Mouse (Mus musculus) erythroblast, embryonic 14.5 days (primary cell): ENCODE measurements around the gene Scaper. TPM values are rescaled to one million over a fixed set of nuclear protein-coding genes. Genes with fewer than 3 reads are reported as not detected.

Experiments used
- H3K27me3 ChIP-seq: 2 replicates; pipeline ENCODE4 v1.6.1; 2012; ENCODE audit warnings: inconsistent platforms; ENCODE audit not compliant: control insufficient read depth
- H3K36me3 ChIP-seq: 2 replicates; pipeline ENCODE4 v1.6.1; 2012; ENCODE audit warnings: mild to moderate bottlenecking, inconsistent platforms; ENCODE audit not compliant: control insufficient read depth
- H3K4me1 ChIP-seq: 2 replicates; pipeline ENCODE4 v1.6.1; 2012; ENCODE audit warnings: inconsistent platforms; ENCODE audit not compliant: control insufficient read depth
- H3K4me3 ChIP-seq: replicated peaks from 2 replicates; pipeline ENCODE3; 2012; ENCODE audit warnings: moderate library complexity, mild to moderate bottlenecking, inconsistent platforms
- H3K9me3 ChIP-seq: 2 replicates; pipeline ENCODE4 v1.6.1; 2012; ENCODE audit warnings: low read length, inconsistent platforms, mixed read lengths; ENCODE audit not compliant: control insufficient read depth
- GATA1 ChIP-seq: IDR thresholded peaks from 2 replicates; pipeline ENCODE4 v1.6.1; 2012; ENCODE audit warnings: low read length, inconsistent platforms, mixed read lengths
- TAL1 ChIP-seq: IDR thresholded peaks from 3 replicates; pipeline ENCODE4 v1.6.1; 2012; ENCODE audit warnings: low read length, inconsistent platforms, mixed read lengths
- polyA plus RNA-seq: library from polyadenylated mRNA; stranded (reverse); fragments of >175 nt; gene quantifications from 2 replicates; pipeline ENCODE4 v1.2.3, GENCODE M21; 2012

Scaper gene
- polyA plus RNA-seq, 1 experiment: 0.01 TPM

DNA sequence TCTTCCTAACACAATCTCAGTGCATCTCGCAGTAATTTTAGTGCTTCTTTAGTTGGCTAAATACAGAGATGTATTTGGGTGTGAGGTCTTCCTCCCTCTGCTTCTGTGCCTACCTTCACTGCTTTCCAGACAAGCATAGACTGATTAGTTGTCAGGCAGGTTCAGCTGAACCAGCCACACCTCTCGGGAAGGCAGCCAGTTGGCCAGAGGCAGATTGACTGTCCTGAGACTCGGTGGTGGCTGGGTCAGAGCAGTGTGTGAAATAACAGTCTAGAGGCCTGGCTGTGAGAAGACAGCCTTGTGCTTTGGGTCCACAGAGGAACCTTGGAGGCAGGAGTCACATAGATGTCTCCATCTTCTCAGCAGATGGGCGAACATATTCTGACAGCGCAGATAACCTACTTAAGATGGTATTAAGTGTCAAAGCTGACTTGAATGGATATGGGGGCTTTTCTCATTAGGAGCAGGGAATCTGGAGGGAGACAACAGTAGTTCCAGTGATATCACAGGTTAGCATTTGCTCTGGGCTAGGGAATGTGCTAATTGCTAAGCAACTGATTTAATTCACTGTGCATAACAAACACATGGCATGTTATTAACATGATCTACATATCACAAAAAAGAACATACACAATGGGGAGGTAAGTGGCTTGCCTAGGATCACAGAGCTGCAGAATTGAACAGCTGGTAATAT, 369.3 kb downstream of the Scaper start:
- no peaks in the 10 kb centered on the region for H3K27me3 ChIP-seq
- H3K9me3 ChIP-seq: no peaks in the 10 kb centered on the region
- TF ChIP-seq TAL1: no peak
- no peak for TF ChIP-seq GATA1
- no peaks in the 10 kb centered on the region for H3K4me1 ChIP-seq
- no peak overlapping the region for H3K4me3 ChIP-seq
- no peaks in the 10 kb centered on the region for H3K36me3 ChIP-seq

DNA sequence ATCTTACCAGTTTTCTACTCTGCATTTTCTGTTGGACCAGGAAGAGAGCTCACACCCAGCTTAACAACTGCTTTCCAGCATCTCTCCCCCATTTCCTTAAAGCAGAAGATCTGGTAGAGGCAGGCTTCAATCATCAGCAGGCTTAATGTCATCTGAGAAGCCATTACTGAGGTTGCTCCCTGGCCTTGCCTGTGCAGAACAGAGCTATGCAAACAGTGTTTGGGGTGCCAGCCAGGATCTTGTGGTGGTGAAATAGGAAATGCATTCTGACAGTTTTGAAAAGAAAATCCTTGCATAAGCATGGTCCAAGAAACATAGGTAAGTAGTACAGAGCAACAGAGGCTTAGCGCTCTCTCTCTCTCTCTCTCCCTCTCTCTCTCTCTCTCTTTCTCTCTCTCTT, 377.0 kb downstream of the Scaper start:
- TF ChIP-seq GATA1: no peak
- TF ChIP-seq TAL1: no peak
- no peaks in the 10 kb centered on the region for H3K27me3 ChIP-seq
- no peaks in the 10 kb centered on the region for H3K36me3 ChIP-seq

DNA sequence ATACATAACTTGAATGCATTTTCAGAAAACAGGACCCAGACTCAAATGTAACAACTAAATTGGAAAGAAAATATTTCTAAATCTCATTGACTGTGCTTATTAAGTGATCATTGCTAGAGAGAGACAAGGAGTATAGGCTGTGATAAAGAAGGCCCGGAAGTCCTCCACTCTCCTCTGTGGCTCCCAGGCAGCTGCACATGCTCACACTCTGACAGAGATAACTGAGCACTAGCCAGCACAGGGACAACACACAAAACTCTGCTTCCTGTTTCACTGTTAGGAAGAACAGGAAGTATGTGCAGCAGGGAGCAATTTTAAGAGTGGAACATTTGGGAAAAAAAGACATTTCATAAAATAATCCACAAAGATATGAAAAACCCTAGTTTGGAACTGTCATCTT, 382.9 kb downstream of the Scaper start:
- Histone ChIP-seq H3K4me3 (no peak overlapping the region), H3K36me3 (no peaks in the 10 kb centered on the region), H3K9me3 (no peaks in the 10 kb centered on the region), H3K27me3 (peaks cover 2% of the 10 kb centered on the region), H3K4me1 (no peaks in the 10 kb centered on the region)
- TF ChIP-seq GATA1 (no peak), TAL1 (no peak)

More for the DNA sequence above, 377.0 kb downstream of the Scaper start:
- Histone ChIP-seq H3K4me3 (no peak overlapping the region), H3K9me3 (no peaks in the 10 kb centered on the region), H3K4me1 (no peaks in the 10 kb centered on the region)

DNA sequence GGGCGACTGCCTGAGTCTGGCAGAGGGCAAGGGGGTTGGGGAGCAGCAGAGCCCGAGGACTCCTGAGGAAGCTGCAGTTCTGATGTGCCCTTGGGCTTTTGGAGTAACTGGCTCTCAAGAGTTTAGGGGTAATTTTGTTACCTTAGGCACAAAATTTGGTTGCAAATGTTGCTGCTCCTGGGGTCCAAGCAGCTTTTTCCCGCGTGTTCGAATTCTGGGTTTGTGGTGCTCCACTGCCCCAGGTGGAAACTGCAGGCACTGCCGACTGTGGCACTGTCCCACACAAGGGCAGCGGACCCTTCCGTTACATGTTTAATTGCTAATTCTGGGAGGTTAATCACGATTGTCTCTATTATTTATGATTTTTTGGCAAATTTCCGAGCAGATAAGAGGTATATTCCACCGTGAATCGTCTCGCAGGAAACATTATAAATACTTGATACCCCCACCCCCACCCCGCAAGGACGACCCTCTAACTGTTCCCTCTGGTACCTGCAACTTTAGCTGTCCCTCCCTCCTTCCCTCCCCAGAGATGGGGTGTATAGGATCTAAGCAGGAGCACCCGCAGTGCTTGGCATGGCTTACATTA, 388.5 kb downstream of the Scaper start:
- Histone ChIP-seq H3K36me3 (no peaks in the 10 kb centered on the region), H3K4me1 (peaks cover 10% of the 10 kb centered on the region), H3K9me3 (peaks cover 20% of the 10 kb centered on the region), H3K27me3 (peaks cover 58% of the 10 kb centered on the region), H3K4me3 (no peak overlapping the region)
- TF ChIP-seq TAL1 (no peak), GATA1 (no peak)

DNA sequence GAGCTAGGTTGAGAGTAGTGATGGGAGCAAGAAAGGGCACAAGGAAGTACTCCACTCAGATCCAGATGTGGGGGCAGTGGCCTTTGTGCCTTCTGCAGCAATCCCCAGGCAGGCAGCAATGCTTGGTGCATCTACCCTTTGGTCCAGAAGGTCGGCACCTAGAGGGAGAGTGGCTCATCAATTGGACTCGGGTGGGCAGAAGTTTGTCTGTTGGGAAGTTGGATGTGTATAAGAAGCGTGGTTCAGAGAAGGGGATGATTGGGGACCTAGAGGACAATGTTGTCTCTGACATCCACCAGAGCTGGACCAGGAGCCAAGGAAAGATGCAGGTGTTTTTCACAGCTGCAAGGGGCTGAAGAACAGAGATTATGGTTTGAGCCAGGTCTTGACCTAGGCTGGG, 389.0 kb downstream of the Scaper start:
- peaks cover 10% of the 10 kb centered on the region for H3K4me1 ChIP-seq
- H3K36me3 ChIP-seq: no peaks in the 10 kb centered on the region
- H3K4me3 ChIP-seq: no peak overlapping the region
- H3K9me3 ChIP-seq: peaks cover 24% of the 10 kb centered on the region
- no peak for TF ChIP-seq TAL1
- TF ChIP-seq GATA1: no peak
- peaks cover 63% of the 10 kb centered on the region for H3K27me3 ChIP-seq

DNA sequence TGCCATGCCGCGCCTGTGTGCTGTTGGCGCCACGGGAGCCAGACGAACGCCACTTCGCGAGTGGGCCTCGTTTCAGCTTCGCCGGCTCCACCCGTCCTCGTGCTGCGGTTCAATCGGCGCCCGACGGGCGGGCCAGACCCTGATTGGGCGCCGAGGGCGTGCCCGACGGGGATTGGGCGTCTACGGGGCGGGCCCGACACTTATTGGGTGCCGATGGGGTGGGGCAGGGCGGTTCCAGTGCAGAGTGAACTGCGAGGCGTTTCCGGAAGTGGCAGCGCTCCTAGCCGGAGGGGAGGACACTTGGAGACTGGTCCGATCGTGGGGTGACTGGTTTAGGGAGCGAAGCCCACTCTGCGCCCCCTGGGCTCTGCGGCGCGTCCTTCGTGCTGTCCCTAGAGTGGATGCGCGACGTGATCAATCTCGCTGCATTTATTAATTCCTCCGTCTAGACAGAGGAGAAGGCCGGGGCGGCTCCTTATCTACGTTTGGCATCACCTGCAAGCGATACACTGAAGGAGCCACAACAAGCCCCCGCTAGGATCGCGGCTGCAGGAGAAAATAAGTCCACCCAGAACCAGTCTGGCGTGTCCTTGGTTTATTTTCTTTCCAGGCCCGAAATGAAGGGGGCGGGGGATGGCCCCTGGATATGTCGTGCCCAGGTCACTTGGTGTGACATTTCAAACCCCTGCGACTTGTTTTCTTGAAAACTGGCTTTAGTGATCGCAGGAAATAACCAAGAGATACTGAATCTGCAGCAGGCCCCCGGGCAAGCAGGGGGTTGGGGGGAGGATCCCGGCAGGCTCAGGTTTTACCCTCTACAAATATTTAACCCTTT, 391.5 kb downstream of the Scaper start:
- Histone ChIP-seq H3K4me1 (peaks cover 14% of the 10 kb centered on the region), H3K4me3 (no peak overlapping the region), H3K9me3 (peaks cover 36% of the 10 kb centered on the region), H3K27me3 (peaks cover 88% of the 10 kb centered on the region), H3K36me3 (no peaks in the 10 kb centered on the region)
- TF ChIP-seq TAL1 (no peak), GATA1 (no peak)

DNA sequence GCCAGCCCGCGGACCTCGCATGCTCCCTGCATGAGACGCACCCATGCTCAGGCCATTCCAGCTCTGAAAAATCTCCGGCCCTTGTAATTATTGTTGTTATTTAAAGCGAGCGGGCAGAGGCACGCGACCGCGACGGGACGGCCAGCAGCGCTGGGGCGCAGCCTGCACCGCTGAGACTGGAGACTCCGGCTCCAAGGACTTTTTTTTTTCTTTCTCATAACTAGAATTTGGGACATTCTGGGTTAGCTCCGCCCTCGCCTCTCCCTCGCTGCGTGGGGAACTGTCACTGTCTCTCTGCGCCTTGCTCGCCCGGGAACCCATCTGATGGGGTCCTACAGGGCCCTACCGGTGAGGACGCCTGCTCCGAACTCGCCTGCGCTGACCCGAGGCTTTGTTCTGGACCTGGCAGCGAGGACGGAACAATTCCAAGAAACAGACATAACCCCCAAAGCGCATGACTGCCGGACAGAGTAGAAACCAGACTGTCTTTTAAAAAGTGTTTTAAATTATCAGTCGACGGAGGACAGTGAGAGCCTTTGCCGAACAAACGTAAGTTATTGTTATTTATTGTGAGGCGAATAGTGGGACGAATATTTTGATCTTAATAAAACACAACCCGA, 392.3 kb downstream of the Scaper start:
- no peak for TF ChIP-seq TAL1
- Histone ChIP-seq H3K36me3 (no peaks in the 10 kb centered on the region), H3K27me3 (peaks cover 95% of the 10 kb centered on the region), H3K4me1 (peaks cover 17% of the 10 kb centered on the region), H3K9me3 (peaks cover 40% of the 10 kb centered on the region), H3K4me3 (no peak overlapping the region)

DNA sequence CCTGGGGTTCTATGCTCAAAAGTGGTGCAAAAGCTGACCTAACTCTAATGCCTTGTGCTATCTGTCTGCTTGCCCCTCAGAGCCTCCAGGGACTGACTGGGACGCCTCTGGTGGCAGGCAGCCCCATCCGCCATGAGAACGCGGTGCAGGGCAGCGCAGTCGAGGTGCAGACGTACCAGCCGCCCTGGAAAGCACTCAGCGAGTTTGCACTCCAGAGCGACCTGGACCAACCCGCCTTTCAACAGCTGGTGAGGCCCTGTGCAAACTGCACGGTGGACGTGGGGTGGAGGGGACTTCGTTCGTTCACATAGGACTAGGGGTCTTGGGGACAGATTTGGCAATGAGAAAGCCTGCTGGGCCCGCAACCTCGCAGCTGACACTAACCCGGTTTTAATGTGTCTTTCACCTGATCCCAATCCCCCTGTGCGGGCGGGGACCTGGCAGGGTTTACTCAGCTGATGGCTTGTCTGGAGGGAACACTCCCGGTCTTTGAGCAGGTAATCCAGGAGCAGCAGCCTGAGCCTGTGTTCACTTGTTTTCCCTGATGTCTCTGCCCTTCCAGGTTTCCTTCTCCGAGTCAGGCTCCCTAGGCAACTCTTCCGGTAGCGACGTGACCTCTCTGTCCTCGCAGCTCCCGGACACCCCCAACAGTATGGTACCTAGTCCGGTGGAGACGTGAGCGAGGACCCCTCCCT, 392.9 kb downstream of the Scaper start:
- Histone ChIP-seq H3K36me3 (no peaks in the 10 kb centered on the region), H3K27me3 (peaks cover 100% of the 10 kb centered on the region), H3K4me1 (peaks cover 17% of the 10 kb centered on the region), H3K4me3 (no peak overlapping the region), H3K9me3 (peaks cover 40% of the 10 kb centered on the region)
- TF ChIP-seq TAL1: no peak
- TF ChIP-seq GATA1: no peak
